Mouse (Mus musculus) urinary bladder, postnatal 36 days (tissue): ENCODE data around the gene Hsd17b13.
"Not testable (repeated sequence)": the region's sequence is repeated elsewhere in the genome, so short reads cannot be mapped to it uniquely, and the experiment has no call there.

Experiments
- DNase-seq, 2 experiments: peaks; one replicate each; pipeline ENCODE4 v3.0.0; 2022; ENCODE audit warnings: low spot score in 2 of 2, mixed read lengths in 1 of 2

Gene Hsd17b13

GRCm38 (mm10) chr5:103980705-103981560, 3.7 kb upstream of the Hsd17b13 start:
- no peak for DNase-seq

GRCm38 (mm10) chr5:103977907-103978570, 829 bp upstream of the Hsd17b13 start:
- DNase-seq: no peak

GRCm38 (mm10) chr5:103975736-103976135, 1.5 kb downstream of the Hsd17b13 start:
- no peak for DNase-seq

GRCm38 (mm10) chr5:103972801-103973200, 4.4 kb downstream of the Hsd17b13 start:
- no peak for DNase-seq

- DNase-seq: no peak
Measured at GRCm38 (mm10) chr5:103972379-103972778, 4.8 kb downstream of the Hsd17b13 start.

GRCm38 (mm10) chr5:103971051-103971450, 6.2 kb downstream of the Hsd17b13 start:
- no peak for DNase-seq

GRCm38 (mm10) chr5:103962935-103963429, 14.2 kb downstream of the Hsd17b13 start:
- no peak for DNase-seq

- no peak for DNase-seq
Measured at GRCm38 (mm10) chr5:103954638-103955037, 22.6 kb downstream of the Hsd17b13 start.

- peak in 1 of 2 experiments; percentile 20 for DNase-seq
Measured at GRCm38 (mm10) chr5:103953135-103954083, 23.8 kb downstream of the Hsd17b13 start.

GRCm38 (mm10) chr5:103950138-103950537, 27.1 kb downstream of the Hsd17b13 start:
- DNase-seq: not testable (repeated sequence)

- DNase-seq: no peak
Measured at GRCm38 (mm10) chr5:103943183-103943582, 34.0 kb downstream of the Hsd17b13 start.

- no peak for DNase-seq
Measured at GRCm38 (mm10) chr5:103939856-103940255, 37.4 kb downstream of the Hsd17b13 start.

- DNase-seq: no peak
Measured at GRCm38 (mm10) chr5:103939350-103939652, 37.9 kb downstream of the Hsd17b13 start.

- no peak for DNase-seq
Measured at GRCm38 (mm10) chr5:103938547-103939349, 38.5 kb downstream of the Hsd17b13 start.

GRCm38 (mm10) chr5:103936906-103937589, 40.2 kb downstream of the Hsd17b13 start:
- DNase-seq: no peak

GRCm38 (mm10) chr5:103931924-103932323, 45.3 kb downstream of the Hsd17b13 start:
- not testable (repeated sequence) for DNase-seq

- no peak for DNase-seq
Measured at GRCm38 (mm10) chr5:103930511-103930910, 46.7 kb downstream of the Hsd17b13 start.

- no peak for DNase-seq
Measured at GRCm38 (mm10) chr5:103928196-103928550, 49.0 kb downstream of the Hsd17b13 start.

GRCm38 (mm10) chr5:103927429-103928195, 49.6 kb downstream of the Hsd17b13 start:
- peak; percentile 88 to 91 for DNase-seq

- DNase-seq: no peak
Measured at GRCm38 (mm10) chr5:103926398-103926797, 50.8 kb downstream of the Hsd17b13 start.
